Mouse (Mus musculus): Measurements from ENCODE around the gene Tap2.

GRCm38 (mm10) chr17:34248764-34249163 is 45.4 kb downstream of the Tap2 start:
- TF ChIP-seq CTCF (IDR thresholded peaks at IDR 0.05; ENCODE audit: low read depth, low read length) (no peak), POLR2A (IDR thresholded peaks at IDR 0.05; ENCODE audit: borderline replicate concordance, low read depth, low read length) (no peak)

Data from bone marrow macrophage, adult 2 months (primary cell).